Mouse (Mus musculus) urinary bladder, postnatal 25 days (tissue): ENCODE measurements around the gene Scgb1b3.

Experiments used
- DNase-seq: peaks from one replicate; pipeline ENCODE4 v3.0.0; 2022; ENCODE audit warnings: low spot score

Gene Scgb1b3

DNA sequence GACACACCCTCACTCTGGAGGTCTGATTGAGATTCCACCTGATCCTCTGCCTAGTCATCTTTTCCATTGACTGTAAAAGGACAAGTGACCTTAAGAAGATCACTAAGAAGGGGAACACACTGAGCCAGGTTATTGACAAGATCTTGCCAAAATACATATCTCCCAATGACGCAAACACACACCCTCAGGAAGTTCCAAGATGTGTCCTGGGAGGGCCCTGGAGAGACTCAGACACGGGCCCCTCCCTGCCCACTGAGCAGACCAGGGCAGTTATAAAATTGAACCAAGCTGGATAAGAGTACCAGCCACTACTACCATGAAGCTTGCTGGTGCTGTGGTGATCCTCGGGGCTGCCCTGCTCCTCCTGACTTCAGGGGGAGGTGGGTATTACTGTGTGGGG is at the start of gene Scgb1b3:
Gene Scgb1b3 (plus strand): TSS at position 301 of the 400 bp plus-strand sequence.
- DNase-seq, result no peak

DNA sequence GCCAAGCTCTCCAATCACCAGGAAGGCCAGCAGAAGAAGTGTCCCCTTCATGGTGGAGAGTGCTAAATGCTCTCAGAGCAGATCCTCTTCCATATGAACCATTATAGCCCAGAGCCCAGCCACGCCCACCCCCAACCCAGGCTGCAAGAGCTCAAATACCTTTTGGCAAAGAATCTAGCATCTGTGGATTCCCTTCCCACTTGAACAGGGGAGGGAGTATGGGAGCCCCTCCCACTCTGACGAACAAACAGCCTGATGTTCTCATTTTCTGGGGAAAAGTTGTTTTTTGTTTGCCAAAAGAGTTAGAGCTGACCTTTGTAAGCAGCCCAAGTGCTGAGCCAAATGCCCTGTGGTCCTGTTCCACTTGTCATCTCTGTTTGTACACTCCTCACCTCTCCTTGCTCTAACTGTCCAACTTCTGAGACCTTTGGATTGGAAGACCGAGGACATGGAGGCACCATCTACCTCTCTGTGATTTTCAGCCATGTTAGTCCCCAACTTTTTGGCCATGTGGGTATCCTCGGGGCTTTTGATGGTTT is 13.3 kb upstream of the Scgb1b3 start, which contains the start of gene Scgb2b3:
Gene Scgb2b3 (minus strand): TSS at position 51 of the 539 bp plus-strand sequence.
- no peak for DNase-seq
